Mouse (Mus musculus) T-helper 2 cell (primary cell): ENCODE data around the gene Cfap69.

Experiments used
- in situ Hi-C: fragments of 300-600 bp; cut with MboI, MseI; formaldehyde crosslinking; loops from one replicate; pipeline ENCODE4 v1.15.1; 2025; ENCODE audit warnings: high pct_unique_total_duplicates

The Cfap69 gene

DNA sequence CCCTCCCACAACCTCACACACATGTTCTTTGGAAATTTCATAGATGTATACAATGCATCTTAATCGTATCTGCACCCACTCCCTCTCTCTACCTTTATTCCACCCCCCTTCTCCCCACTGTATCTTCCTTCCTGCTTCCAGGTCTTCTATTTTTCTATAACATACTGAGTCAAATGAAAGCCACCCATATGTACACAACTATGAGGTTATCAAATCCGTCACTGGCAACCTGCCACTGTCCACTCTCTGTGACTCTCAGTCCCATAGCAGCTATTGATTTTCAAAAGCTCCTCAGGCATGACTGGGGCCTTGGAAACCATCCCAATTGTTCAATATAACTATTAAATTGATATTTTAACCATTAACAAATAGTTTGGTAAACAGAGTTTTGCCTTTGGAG is 6.1 kb downstream of the Cfap69 start:
- in situ Hi-C loops: no loop called here

DNA sequence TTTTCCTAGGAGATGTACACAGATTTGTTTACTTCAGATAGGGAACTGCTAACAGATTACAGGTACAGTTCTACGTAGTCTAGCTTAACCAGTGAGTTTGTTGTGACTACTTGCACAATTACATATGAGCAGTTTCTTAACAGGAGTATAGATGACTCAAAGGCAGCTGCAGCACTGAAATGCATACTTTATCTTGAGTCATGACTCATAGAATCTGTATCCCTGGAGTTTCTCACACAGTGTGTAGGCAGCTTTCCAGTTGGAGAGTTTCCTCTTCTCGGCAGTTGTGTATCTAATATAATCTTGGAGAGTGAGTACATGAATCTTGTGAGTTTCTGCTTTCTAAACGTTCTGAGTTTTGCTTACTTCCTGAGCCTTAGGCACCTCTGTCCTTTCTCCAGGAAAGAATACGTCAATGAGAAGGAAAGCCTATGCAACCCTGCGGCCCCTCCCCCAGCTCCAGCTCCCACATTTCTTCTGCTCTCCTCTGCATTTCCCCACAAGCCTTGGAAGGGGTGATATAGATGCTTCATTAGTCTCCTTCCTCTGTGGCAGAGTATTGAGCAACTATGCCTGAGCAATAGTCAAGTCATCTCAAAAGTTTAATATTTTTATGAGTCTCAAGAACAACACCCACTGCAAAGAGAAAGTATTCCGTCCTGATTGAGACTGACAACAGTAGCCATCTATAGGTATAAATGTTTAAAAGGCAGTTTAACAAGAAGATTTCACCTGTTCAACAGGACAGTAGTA is 15.0 kb downstream of the Cfap69 start:
- in situ Hi-C loops: no loop called here

DNA sequence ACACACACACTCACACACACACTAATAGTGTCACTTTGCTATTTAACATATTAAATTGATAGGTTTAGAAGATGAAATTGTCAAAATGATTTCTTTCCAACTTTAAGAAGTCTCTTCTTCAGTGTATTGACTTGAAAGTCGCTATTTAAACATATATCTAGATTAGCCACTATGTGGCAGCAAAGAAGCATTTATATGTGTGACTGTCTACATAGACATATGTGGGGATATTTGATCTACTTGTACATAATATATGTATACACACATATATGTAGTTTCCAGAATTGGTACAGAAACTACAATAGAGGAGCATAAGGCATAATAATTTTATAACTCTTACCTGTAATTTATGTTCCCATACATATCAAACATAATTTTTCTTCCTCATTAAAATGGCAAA is 17.9 kb downstream of the Cfap69 start:
- in situ Hi-C loops: no loop called here

DNA sequence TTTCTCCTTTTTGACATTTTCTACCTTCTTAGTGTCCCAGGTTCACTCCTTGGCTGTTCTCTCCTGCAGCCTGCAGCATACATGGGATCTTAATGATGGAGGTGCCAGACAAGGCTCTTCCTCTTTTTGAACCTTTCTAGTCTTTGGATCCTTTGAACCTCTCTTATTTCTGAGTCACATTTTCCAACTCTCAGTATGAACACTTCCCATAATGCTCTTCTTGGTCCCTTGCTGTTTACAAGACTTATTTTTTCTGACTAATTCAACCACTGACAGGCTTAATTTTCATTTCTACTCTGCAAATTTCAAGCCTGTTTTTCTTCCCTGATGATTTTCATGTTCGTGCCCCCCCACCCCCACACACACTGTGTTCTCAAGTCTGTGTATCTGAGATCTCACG is 25.5 kb downstream of the Cfap69 start:
- in situ Hi-C loops: no loop called here

DNA sequence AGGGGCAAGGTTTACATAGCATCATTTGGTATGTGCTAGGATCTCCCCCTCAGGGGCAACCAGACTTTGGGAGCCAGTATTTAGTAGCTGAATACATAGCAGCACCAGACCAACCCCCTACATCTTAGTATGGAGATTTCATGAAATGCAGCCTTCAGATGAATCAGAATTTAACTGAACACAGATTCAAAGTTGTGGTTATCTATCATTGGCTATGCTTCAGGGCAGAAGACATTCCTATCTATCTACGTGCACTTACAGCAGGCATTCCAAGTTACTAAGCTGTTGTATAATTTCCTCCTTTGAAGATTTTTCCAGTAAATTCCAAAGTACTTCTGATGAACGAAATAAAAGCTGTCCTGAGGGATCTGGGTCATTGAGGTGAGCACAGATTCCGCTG is 38.5 kb downstream of the Cfap69 start:
- in situ Hi-C loops: no loop called here

DNA sequence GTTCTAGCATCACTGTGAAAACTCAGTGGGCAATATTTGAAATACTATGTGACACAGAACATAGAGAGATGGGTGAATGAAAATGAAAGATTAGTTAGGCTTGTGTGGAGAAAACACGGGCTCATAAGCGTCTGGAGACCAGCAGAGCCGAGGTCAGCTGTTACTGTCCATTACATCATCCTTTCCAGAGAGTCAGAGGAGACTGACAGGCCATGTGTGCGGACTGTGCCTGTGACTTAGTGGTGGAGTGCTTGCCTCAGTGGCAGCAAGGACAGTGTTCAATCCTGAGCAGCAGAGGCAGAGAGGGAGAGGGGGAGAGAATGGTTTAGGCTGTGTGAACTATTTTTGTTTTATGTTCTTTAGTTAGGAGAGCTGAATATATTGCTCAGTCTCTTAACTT is 45.7 kb downstream of the Cfap69 start:
- in situ Hi-C loops: no loop called here

DNA sequence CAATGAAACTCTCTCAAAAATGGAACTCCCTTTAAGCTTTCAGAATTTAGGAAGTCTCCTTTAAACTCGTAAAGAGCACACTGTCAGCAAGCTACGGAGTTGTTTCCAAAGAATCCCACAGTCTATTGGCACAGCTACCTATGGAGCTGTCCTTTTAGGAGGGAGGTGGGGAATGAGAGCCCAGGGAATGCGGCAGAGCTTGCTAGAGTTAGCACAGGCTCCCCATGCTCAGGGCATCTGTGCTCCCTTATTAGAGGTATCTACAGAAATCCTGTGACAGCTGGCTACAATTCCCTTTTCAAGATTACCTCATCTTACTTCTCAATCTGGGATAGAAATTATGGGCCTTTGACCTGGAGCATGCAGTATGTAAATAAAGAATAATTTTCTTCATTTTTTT is 53.5 kb downstream of the Cfap69 start:
- in situ Hi-C loops: no loop called here

DNA sequence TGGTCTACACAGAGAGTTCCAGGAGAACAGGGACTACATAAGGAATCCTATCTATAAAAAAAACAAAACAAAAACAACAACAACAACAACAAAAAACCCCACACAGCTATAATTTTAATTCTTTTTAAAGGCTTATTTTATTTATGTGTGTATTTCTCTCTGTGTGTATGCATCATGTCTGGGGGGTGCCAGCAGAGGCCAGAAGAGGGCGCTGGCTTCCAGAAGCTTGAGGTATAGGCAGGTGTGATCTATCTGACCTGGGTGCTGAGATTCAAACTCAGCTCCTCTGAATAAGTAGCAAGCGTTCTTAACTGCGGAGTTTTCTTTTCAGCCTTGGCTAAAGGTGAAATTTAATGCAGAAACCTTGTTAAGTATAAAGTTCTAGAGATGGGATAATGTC is 76.4 kb downstream of the Cfap69 start:
- in situ Hi-C loops: no loop called here

DNA sequence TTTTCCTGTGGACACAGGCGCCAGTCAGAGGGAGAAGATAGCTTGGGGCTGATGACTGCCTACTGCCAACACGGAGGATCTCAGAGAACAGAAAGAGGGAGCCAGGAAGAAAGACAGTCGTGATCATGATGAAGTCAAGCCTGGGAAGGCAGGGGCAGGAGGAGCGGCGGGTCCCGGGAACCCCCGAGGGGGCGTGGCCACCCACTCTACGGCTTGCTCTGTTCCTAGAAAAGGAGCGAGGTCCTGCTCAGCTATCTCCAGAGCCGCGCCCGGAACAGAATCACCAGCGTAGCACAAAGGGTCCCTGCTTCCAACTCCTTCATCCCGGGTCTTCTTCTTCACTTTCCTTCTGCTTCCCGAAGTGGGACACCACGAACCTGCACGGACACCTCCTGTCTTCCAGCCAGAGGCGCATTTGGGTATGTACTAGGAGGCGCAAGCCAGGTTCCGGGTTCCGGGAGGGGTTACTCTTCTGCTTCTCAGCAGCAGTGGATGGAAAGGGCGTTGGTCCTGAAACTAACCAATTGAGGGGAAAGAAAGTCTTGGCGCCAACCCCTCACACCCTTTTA is 90.2 kb downstream of the Cfap69 start, which contains the start of gene Gm8773:
Gene Gm8773 (plus strand): TSS at position 51 of the 569 bp plus-strand sequence.
- in situ Hi-C loops: no loop called here

DNA sequence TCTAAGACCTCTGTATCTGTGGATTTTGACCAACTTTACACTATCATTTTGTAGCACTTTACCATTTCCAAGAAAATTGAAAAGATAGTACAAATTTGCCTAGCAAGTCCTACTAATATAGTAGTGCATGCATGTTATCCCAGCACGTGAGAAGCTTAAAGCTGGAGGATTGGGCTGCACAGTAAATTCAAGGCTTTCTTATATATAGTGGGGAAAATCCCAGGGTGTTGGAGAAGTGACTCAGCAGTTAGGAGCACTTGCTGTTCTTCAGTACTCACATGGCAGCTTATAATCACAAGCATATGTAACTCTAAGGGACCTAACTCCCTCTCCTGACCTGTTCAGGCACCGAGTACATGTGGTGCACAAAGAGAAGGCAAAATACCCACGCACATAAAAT is 101.6 kb downstream of the Cfap69 start:
- in situ Hi-C loops: no loop called here

DNA sequence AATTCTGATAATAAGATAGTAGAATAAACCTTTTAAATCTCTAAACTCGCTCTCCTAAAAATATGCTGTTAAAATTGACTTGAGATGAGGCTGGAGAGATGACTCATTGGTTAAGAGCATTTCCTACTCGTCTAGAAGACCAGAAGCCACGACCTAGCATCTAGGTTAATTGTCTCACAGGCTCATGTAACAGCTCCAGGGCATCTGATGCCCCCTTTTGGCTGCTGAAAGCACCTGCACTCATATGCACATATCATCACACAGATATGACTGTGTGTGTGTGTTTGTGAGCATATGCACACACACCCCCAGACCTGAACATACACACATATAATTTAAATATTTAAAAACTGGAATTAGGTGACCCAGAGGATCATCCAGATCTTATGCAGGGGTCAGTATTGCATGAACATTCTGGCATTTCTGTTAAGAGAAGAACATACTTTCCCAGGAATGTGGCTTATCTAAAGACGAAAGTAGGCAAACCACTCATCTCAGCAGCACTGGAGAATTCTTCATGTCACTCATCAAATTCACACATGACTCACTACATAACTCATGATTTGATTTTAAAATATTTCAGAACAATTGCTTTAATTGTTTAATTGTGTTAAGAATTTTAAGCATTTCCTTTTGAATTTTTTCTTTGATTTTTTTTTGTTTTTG is 102.9 kb downstream of the Cfap69 start:
- in situ Hi-C loops: no loop called here

DNA sequence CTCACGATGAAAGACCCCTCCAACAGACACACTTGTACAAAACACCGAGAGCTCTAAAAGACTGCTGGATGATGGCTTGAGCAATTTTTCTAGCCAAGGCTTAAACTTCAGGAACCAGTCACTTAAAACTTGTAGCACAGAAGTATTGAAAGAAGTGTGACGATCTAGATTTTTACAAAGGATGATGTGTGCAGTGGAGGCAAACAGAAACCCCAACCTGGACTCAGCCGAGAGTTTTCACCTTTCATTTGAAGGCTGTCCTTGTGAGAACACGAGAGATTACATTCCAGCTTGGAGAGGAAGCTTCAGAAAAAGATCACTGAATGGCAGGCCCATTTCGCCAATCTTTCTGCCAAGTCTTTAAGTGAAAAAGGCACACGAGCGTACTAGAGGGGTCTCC is 104.2 kb downstream of the Cfap69 start:
- in situ Hi-C loops: no loop called here

DNA sequence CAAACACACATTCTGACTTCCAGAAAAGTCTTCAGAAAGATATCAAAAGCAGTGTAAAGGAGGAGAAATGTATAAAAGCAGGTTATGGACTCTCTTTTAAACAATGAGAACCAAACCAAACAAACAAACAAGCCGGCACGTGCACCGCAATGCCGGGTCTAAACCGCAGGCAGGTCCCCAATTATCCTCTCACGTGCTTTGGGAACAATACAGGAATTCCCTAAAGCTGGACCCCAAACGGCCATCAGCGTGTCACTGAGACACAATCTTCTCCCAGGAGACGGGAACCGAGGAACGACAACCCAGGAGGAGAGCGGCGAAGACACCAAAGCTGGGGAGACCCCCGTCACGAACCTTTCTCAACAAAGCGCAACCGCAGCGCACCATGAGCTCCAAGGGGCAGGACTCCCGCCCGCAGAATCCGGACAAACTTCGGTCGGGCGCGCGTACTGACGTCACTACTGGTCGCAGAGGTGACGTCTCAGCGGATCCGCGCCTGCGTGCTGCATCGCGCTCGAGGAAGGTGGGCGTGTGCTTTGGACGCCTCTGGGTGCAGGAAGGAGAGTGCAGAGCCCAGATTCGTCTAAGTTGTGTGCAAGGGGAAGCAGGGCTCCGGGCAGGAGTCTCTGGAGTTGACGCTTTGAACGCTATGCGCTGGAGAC is 104.8 kb downstream of the Cfap69 start, which contains the start of gene Gtpbp10:
Gene Gtpbp10 (minus strand): TSS at position 460 of the 662 bp plus-strand sequence.
- in situ Hi-C loops: no loop called here

DNA sequence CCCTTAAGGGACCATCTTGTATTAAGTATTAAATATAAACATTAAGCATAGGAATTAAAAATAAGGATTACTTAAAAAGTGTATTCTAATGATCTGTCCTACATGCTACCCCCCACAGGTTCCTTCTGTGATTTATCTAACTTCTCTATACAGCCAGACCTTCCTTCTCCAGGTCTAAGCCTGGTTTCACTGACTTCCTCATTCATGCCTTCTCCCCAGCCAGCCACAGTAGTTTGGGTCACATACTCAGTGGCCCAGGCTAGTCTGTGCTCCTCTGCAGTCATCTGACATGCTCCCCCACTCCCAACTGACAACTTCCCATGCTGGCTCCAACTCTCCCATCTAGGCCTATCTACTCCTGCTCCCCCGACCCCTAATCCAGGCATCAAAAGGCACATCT is 112.9 kb downstream of the Cfap69 start:
- in situ Hi-C loops: no loop called here

DNA sequence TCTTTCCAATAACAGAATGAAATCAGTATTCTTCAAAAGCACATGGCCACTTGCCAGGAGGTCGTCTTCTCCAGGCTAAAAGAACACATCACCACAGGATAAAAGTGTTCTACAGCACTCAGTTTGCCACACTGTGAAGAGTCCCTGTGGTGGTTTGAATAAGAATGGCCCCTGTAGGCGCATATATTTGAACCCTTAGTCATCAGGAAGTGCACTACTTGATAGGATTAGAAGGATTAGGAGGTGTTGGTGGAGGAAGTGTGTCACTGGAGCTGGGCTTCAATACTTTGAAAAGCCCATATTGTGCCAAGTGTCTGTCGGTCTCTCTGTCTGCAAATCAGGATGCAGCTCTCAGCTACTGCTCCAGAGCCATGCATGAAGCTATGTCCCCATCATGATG is 123.7 kb downstream of the Cfap69 start:
- in situ Hi-C loops: loop anchor here (10.0 kb wide), 1 partner anchor 1326 kb away; no protein-coding TSS in a partner anchor

DNA sequence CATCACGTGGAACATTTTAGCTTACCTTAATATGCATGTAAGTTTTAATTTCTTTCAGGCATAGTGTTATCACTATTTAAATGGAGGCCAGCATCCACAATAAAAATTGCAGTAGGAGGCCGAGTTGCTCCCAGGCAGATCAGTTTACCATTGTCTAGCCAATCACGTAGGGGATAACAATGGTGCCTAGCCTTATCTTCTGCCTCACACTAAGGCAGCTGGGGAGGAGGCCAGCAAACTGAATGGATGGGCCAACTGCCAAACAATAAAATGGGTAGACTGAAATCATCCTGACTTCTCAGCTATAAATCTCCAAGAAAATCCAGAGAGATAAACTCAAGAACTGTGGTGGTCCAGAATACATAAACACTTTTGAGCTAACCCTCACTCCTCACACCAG is 124.3 kb downstream of the Cfap69 start:
- in situ Hi-C loops: loop anchor here (10.0 kb wide), 1 partner anchor 1325 kb away; no protein-coding TSS in a partner anchor

DNA sequence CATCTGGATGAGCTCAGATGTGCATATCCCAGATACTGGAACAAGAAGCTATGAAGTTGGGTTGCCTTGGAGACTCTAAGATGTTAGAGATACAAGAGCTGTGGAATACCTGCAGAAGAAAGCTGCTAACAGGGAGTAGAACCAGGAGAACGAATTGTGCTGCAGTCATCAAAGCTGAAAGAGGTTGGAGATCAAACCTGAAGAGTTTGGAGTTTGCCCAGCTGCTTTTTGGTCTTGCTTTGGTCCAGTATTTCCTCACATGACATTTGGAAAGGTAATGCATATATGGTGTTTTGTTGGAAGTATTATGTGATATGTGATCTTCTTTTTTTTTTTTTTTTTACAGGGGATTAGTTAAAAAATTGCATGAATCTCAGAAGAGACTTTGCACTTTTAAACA is 127.9 kb downstream of the Cfap69 start:
- in situ Hi-C loops: no loop called here

DNA sequence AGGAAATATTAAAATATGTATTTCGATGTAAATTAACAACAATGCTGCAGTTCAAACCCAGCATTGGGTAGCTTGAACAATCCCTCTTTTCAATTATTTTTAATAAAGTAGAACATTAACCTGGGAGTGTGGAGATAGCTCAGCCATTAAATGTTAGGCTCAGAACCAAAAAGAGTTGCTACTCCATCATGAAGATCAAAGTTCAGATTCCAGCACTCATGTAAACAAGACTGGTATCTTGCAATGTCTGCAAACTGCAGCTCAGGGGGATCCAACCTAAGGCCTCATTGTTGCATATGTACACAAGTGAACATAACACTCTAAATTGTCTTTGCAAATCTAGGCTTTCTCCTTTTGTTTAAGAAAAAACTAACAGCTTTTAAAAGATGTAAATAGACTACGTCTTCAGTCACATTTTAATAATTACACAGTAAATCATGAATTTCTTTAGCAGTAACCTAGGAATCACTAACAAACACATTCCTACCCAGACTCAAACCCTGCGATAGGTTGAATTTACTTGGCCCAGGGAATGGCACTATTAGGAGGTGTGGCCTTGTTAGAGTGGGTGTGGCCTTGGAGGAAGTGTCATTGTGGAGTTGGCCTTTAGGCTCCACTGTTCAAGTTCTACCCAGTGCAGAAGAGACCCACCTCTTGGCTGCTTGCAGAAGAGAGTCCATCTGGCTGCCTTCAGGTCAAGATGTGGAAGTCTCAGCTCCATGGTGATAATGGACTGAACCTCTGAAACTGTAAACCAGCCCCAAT is 130.2 kb downstream of the Cfap69 start:
- in situ Hi-C loops: no loop called here
